Mouse (Mus musculus): ENCODE results near the gene Dpf3. TPM values are rescaled to one million over a fixed set of nuclear protein-coding genes. Genes with fewer than 3 reads are reported as not detected.

Gene Dpf3
- total RNA-seq, 2 experiments from 2014 or later: 27.4 to 29.4 TPM

DNA sequence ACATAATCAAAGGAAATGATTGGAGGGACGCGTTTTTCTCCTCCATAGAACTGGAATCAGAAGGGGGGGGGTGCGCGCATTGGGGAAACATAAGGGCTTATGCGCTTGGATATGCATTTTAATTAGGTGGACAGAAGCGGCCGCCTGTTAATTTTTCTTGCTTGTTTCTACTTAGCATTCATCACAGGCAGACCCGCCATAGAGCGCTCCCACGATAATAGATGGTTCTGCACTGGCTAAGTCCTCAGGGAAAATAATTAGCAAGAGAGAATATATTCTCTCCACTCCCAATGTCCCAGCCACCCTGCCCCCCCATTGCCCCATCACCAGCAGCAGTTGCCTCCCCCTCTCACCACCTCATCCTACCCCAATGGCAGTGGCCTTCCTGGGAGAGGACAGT is 11.2 kb downstream of the Dpf3 start:
- no peak for TF ChIP-seq CTCF (conservative IDR thresholded peaks at IDR 0.05)
- H3K27ac ChIP-seq: no peak overlapping the region
- H3K4me3 ChIP-seq: no peak overlapping the region
- no peak for DNase-seq (ENCODE audit: low spot score in 2 of 2)

DNA sequence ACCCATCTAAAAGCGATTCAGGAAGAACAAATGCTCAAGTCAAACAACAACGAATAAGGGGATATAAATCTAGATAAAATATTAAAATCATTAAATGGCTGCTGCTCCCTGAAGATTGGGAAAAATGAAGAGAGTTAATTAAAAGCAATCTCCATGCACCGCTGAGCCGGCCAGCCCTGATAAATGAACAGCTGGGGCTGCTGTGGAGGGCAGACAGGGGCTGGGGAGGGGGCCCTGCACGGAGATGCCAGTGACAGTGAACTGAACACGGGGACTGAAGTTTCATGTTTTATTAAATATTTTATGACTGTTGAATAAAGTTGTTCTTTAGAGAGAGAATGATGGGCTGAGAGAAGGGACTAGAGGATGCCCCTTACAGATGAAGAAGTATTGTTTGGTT is 12.1 kb downstream of the Dpf3 start:
- TF ChIP-seq CTCF (conservative IDR thresholded peaks at IDR 0.05): no peak
- no peak overlapping the region for H3K27ac ChIP-seq
- DNase-seq (ENCODE audit: low spot score in 2 of 2): no peak
- H3K4me3 ChIP-seq: no peak overlapping the region

DNA sequence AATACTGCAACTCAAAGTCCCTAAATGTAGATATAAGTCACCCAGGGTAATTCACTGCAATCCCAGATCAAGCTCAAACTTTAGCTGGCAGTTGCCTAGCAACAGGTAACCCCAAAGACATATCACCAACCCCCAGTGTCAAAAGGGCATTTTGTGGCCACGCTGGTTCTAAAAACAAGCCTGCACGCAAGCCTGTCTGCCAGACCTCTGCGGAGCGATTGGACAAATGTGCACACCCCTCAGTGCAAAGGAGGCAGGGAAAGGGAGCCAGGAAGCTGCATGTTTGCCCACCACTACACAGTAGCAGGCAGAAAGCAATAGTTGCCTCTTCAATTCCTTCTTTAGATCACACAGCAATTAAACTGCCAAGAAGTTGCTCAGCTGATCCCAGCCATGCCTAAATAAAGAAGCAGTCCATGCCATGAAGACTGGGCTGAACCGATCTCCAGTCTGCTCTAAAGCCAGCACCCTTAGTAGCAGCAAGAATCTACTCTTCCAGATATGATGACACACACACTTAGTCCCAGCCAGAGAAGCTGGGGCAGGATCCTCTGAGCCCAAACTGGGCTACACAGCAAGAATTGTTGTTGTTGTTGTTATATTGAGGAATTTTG is 13.4 kb downstream of the Dpf3 start:
- DNase-seq (ENCODE audit: low spot score in 2 of 2): no peak
- Histone ChIP-seq H3K27ac (no peak overlapping the region), H3K4me3 (no peak overlapping the region)
- no peak for TF ChIP-seq CTCF (conservative IDR thresholded peaks at IDR 0.05)

DNA sequence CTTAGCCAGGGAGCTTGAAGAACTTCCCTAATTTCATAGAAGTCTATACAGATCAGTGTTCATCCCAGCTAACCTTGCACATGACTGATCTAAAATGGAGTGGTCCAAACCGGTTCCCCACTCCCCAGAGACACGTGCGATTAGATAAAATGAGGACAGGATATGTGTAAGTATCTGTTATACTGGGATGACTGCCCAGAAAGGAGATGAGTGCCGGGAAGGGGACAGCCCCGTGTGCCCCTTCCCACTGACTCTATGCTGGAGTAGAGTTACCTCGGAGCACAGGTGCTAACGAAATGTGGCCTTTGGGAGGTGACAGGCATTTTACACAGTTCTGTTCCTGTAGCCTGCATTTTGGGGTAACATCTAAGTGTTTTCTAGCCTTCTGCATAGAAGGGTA is 15.8 kb downstream of the Dpf3 start:
- DNase-seq (ENCODE audit: low spot score in 2 of 2): no peak
- Histone ChIP-seq H3K4me3 (no peak overlapping the region), H3K27ac (no peak overlapping the region)
- no peak for TF ChIP-seq CTCF (conservative IDR thresholded peaks at IDR 0.05)

DNA sequence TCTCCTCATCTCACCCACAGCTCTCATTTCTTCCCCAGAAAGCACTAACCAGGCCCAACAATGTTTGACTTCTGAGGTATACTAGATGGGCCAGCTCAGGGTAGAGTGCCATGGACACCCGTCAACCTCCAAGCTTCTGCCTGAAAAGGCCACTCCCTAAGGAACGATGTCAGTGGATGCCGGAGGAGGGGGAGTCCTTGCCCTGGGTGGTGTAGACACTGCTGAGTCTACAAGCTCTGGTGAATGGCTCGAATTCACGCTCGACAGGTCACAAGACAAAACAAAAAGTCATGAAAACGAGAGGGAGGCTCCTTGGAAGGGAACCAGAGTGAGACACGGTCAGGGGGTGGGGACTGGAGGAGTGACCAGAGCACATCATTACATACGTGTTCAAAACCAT is 17.4 kb downstream of the Dpf3 start:
- Histone ChIP-seq H3K27ac (no peak overlapping the region), H3K4me3 (no peak overlapping the region)
- no peak for TF ChIP-seq CTCF (conservative IDR thresholded peaks at IDR 0.05)
- DNase-seq (ENCODE audit: low spot score in 2 of 2): no peak

DNA sequence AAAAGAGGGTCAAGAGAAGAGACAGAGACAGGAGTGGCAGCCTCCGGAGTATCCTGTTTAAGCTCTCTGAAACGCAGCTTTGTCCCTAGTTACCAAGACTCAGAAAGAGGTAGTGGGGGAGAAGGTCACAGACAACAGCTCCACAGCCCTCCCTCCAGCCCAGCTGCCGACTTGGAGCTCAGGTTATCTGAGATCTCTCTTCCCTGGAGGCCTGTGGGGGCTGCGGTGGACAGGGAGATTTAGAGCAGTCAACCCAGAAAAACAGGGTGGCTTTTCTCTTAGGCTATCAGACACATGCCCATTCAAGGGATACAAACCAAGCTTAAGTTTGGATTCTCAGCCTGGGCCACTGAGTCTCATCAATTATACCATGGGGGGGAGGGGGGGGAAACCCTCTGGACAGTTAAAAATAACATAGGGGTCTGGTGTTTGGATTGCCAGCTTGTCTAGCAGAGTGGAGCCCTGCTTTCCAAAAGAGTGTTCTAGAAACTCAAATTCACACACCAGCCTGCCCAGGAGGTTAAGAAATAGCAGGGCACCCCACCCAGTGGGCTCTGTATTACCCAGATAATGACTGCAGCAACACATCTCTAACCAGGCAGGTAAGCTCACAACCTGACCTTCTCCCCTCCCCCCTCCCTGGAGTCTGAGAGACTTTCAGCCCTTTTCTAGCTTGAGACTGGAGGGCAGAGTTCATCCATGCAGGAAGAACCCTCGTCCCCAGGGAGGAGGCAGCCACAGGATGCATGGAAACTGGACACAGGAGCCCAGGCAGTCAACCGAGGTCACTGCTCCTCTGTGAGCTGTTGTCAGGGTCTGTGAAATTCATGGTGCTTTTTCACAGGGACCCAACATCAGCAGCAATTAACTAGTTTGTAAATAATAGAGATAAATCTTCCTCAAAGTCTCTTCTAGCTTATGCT is 20.7 kb downstream of the Dpf3 start:
- no peak overlapping the region for H3K27ac ChIP-seq
- DNase-seq (ENCODE audit: low spot score in 2 of 2): no peak
- no peak overlapping the region for H3K4me3 ChIP-seq
- no peak for TF ChIP-seq CTCF (conservative IDR thresholded peaks at IDR 0.05)

DNA sequence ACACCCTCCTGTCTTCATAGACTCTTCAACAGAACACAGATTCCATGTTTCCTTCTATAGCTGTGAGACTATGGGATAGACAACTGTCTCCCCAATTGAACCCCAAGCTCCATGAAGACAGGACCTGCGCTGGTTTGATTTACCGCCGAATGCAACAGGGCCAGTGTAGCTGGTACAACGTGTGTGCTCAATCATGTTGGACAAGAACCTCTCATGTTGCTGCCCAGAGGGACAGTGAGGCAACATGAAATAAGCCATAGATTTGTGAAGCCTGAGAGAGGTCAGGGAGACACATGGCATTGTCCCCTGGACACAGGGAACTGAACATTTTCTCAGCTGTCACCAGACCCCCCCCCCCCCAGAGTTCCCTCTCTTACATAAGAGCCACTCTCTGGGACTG is 21.5 kb downstream of the Dpf3 start:
- TF ChIP-seq CTCF (conservative IDR thresholded peaks at IDR 0.05): no peak
- no peak for DNase-seq (ENCODE audit: low spot score in 2 of 2)
- Histone ChIP-seq H3K27ac (no peak overlapping the region), H3K4me3 (no peak overlapping the region)

DNA sequence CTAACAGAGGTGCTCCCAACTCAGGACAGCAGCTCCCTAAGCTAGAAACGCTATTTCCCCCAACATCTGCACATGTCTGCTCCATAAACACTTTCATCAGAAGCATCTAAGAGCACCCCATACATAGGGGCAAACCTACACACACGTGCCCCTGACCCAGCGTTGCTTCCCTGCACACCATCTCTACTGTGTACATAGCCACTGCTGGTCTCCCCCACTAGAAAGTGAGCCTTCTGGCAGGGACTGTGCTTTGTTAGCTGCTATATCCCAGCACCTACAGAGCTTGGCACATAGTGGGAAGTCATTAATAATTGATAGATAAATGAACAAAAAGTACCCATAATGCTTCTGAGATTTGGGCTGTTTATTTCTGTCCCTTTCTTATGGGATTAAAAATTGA is 27.2 kb downstream of the Dpf3 start:
- Histone ChIP-seq H3K27ac (no peak overlapping the region), H3K4me3 (no peak overlapping the region)
- TF ChIP-seq CTCF (conservative IDR thresholded peaks at IDR 0.05): no peak
- DNase-seq (ENCODE audit: low spot score in 2 of 2): no peak

DNA sequence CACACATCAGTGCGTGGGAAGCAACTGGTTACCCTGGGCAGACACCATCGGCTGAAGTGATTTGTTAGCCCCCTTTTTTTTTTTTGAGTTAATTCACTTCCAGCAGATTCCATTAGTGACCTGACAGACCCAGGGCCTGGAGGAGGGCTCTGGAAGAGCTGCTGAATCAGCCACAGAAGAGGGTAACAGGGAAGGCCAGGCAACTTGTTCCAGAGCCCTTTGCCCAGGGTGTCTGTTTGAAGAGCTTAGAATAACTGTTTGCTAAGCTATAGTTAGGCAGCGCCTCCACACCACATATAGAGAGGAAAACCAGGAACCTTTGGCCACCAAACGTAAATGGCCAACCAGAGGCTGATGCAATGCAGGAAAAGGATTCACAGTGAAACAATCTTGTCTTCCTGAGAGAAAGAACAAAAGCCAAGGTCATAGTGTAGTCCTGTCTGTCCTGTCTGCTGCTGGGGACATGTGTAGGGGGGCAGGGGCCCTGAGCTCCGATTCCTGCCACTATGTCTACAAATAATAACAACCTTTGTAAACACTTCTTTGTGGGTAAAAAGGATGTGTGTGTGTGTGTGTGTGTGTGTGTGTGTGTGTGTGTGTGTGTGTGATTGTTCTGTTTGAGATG is 32.7 kb downstream of the Dpf3 start:
- H3K4me3 ChIP-seq: no peak overlapping the region
- TF ChIP-seq CTCF (conservative IDR thresholded peaks at IDR 0.05): no peak
- no peak for DNase-seq (ENCODE audit: low spot score in 2 of 2)
- no peak overlapping the region for H3K27ac ChIP-seq

DNA sequence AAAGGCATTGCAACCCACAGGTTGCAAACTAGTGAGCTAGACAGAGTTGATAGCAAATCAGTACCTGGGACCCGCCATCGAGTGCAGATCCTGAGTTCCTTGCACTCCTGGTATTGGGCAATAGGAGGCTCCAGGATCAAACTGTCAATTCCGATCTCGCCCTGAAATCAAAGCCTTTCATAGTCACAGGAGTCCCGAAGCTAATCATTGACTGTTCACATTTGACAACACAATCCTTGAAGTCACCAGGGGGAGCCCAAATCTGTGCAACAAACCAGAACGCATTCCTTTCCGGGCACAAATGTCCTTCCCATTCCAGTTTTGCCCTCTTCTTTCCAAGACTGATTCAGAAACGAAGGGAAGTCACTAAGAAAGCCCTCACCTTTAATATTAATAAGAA is 35.7 kb downstream of the Dpf3 start:
- TF ChIP-seq CTCF (conservative IDR thresholded peaks at IDR 0.05): peak; percentile 52

DNA sequence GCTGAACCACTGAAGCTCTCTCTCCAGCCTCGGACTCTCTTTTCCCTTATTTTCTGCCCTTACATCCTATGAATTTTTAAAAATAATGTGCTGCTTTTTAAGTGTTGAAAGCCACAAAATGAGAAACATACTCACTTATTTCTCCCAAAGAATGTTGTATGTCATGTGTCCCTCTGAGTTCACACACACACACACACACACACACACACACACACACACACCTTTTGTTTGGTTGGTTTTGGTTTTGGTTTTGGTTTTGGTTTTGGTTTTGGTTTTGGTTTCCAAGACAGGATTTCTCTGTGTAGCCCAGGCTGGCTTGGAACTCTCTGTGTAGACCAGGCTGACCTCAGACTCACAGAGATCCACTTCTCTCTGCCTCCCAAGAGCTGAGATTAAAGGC is 37.0 kb downstream of the Dpf3 start:
- no peak overlapping the region for H3K27ac ChIP-seq
- no peak for DNase-seq (ENCODE audit: low spot score in 2 of 2)
- H3K4me3 ChIP-seq: no peak overlapping the region
- TF ChIP-seq CTCF (conservative IDR thresholded peaks at IDR 0.05): no peak

More for the DNA sequence above, 35.7 kb downstream of the Dpf3 start:
- Histone ChIP-seq H3K4me3 (no peak overlapping the region), H3K27ac (no peak overlapping the region)
- no peak for DNase-seq (ENCODE audit: low spot score in 2 of 2)

DNA sequence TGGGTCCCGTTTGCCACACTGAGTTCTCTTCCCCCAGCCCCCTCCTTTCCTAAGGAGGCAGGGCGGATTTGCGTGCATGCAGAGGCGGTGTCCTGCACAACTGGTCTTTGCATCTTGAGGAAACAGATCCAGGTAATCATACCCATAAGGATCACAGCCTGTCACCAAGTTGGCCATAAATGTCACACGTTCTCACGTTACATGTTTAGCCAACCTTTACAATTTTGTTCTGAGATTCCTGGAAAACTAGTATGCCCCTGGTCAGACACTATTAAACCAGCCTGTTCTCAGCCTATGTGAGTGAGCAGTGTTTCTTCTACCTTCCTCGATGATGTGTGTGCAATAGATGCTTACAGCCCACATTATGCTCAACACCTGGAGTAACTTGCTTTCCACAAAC is 38.3 kb downstream of the Dpf3 start:
- DNase-seq (ENCODE audit: low spot score in 2 of 2): no peak
- Histone ChIP-seq H3K4me3 (no peak overlapping the region), H3K27ac (no peak overlapping the region)
- TF ChIP-seq CTCF (conservative IDR thresholded peaks at IDR 0.05): no peak

DNA sequence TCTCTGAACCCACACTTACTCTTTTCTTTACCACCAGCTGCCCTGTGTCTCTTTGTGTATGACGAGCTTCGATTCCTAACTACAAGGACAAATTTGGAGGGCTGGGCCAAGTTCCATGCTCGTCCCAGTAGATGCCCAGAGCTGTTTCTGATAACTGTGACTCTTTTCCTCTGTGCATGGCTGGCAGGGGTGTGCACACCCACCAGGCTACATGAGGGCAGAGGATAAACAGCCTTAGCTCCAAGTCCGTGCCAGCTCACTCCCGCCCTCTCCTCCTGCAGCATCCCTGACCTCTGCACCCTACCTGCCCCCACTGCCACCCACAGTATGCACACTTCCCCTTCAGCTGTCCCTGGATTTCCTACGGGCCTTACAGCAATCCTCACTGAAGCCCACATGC is 41.9 kb downstream of the Dpf3 start:
- H3K27ac ChIP-seq: no peak overlapping the region
- H3K4me3 ChIP-seq: no peak overlapping the region
- no peak for DNase-seq (ENCODE audit: low spot score in 2 of 2)
- no peak for TF ChIP-seq CTCF (conservative IDR thresholded peaks at IDR 0.05)
